Mouse (Mus musculus): ENCODE results near the gene Foxn3. TPM values are rescaled to one million over a fixed set of nuclear protein-coding genes. Genes with fewer than 3 reads are reported as not detected.

Foxn3 gene
- polyA plus RNA-seq, 1 experiment, result 35.7 TPM

DNA sequence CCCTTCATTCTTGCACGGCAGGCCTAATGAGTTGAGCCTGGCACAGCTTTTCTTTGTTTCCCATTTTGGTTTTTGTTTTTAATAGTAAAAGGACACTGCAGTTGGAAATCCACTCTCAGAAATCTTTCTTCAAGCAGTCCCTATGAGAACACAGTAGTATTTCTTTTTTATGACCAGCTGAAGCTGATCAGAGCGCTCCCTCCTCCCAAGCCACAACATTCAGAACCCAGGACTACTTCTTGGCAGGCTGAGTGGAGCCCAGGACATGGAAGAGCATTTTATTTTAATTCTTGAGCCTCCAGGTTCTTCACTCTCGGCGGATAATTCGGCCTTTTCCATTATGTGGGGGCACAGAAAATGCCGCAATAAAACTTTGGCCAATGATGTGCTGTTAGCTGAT is 73.2 kb downstream of the Foxn3 start:
- no peak for DNase-seq (ENCODE audit: low read depth)
- TF ChIP-seq POLR2A (IDR thresholded peaks at IDR 0.05; ENCODE audit: borderline replicate concordance, extremely low read depth, insufficient read depth, insufficient read length, poor library complexity, severe bottlenecking) (no peak), CTCF (IDR thresholded peaks at IDR 0.05; ENCODE audit: borderline replicate concordance, extremely low read depth, insufficient read depth, insufficient read length) (no peak)

DNA sequence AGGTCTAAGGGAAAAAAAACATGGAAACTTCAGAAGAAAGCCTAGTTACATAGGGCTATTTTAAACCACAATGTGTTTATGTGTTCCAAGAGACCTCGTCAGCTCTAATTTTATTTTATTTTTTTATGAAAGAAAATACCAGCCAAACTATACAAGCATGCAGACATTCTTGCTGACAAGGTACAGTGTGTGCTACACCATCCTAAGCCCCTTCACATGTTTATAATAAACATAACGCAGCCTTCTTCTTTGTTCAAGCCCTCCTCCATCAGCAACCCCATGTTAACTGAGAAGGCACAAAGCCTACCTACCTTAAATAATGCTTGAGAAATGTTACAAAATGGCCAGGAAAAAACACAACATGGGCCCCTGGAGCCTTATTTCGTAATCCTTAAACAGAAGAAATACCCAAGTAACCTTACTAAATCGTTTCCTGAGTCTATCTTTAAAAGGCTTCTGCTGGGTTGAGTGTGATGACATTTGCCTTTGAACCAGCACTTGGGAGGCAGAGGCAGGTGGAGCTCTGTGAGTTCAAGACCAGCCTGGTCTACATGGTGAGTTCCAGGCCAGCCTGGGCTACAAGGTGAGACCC is 74.3 kb downstream of the Foxn3 start:
- no peak for TF ChIP-seq CTCF (IDR thresholded peaks at IDR 0.05; ENCODE audit: borderline replicate concordance, extremely low read depth, insufficient read depth, insufficient read length)
- no peak for TF ChIP-seq POLR2A (IDR thresholded peaks at IDR 0.05; ENCODE audit: borderline replicate concordance, extremely low read depth, insufficient read depth, insufficient read length, poor library complexity, severe bottlenecking)
- no peak for DNase-seq (ENCODE audit: low read depth)

DNA sequence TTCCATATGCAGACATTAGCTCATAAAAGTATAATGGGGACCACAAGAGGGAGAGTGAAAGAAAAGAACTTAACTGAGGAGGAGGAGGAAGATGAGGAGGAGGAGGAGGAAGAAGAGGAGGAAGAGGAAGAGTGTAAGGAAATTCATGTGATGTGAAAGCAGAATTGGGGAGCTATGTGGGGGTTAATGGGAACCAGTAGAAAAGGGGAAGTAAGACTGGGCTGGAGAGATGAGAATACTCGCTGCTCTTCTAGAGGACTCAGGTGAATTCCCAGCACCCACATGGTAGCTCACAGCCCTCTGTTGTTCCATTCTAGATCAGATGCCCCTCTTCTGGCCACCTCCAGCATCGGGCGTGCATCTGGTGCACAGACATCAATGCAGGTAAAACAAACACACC is 83.0 kb downstream of the Foxn3 start:
- DNase-seq (ENCODE audit: low read depth), result no peak
- TF ChIP-seq CTCF (IDR thresholded peaks at IDR 0.05; ENCODE audit: borderline replicate concordance, extremely low read depth, insufficient read depth, insufficient read length), result no peak

DNA sequence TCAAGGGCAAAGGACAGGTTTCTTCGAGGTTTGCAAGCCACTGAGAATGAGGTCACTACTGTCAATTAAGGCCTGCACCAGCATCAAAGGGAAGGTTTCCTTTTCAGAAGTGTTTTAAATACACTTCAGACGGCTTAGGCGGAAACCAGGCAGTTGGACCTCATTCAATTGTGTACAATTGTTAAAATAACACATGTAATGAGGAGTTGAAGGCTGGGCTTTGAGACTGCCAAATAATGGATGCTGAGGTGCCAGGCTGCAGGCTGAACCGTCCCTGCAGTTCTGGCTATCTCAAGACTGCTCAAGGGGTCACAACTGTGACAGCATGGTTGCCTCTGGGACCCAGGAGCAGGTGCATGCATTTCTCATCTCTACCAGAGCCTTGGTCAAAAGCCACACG is 89.2 kb downstream of the Foxn3 start:
- peak; percentile 91 for DNase-seq (ENCODE audit: low read depth)
- TF ChIP-seq POLR2A (IDR thresholded peaks at IDR 0.05; ENCODE audit: borderline replicate concordance, extremely low read depth, insufficient read depth, insufficient read length, poor library complexity, severe bottlenecking), result no peak
- TF ChIP-seq CTCF (IDR thresholded peaks at IDR 0.05; ENCODE audit: borderline replicate concordance, extremely low read depth, insufficient read depth, insufficient read length), result no peak

DNA sequence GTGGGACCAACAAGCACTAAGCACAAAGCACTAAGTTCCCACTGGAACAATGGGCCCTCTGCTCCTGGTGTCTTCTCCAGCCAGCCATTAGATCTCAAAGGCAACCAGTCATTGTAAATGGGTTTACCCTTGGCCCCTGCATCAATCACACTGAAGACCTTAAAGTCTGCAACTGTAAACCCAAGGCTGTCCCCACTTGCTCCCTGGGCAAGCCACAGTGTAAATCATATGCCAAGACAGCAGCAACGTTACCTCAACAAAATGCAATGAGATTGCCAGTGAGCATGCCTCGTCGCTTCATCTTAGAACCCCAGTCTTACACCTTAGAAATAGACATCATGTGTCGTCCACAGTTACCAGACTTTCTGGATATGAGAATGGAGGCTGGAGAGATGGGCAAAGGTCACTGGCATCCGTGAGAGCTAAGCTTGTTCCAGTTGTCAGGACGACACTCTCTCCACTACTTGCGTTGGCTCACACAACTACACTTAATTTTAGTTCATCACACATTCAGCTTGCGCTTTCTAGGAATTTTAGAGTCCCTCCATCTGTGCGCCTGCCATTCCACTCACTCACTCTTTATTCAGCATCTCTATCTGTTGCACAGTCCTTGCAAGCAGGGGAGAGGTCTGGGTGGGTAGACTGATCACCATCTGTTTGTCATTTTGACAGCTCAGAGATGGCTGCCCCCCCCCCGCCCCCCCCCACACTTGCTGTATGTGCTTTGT is 89.8 kb downstream of the Foxn3 start:
- TF ChIP-seq POLR2A (IDR thresholded peaks at IDR 0.05; ENCODE audit: borderline replicate concordance, extremely low read depth, insufficient read depth, insufficient read length, poor library complexity, severe bottlenecking), result no peak
- TF ChIP-seq CTCF (IDR thresholded peaks at IDR 0.05; ENCODE audit: borderline replicate concordance, extremely low read depth, insufficient read depth, insufficient read length), result no peak
- peak; percentile 88 for DNase-seq (ENCODE audit: low read depth)

- DNase-seq (ENCODE audit: low read depth), result peak; percentile 47
- TF ChIP-seq POLR2A (IDR thresholded peaks at IDR 0.05; ENCODE audit: borderline replicate concordance, extremely low read depth, insufficient read depth, insufficient read length, poor library complexity, severe bottlenecking) (no peak), CTCF (IDR thresholded peaks at IDR 0.05; ENCODE audit: borderline replicate concordance, extremely low read depth, insufficient read depth, insufficient read length) (no peak)
These were observed 92.0 kb downstream of the Foxn3 start for GRCm38 (mm10) chr12:99471431-99471830.

GRCm38 (mm10) chr12:99467884-99468311 is 95.5 kb downstream of the Foxn3 start:
- peak; percentile 77 for DNase-seq (ENCODE audit: low read depth)
- no peak for TF ChIP-seq POLR2A (IDR thresholded peaks at IDR 0.05; ENCODE audit: borderline replicate concordance, extremely low read depth, insufficient read depth, insufficient read length, poor library complexity, severe bottlenecking)
- TF ChIP-seq CTCF (IDR thresholded peaks at IDR 0.05; ENCODE audit: borderline replicate concordance, extremely low read depth, insufficient read depth, insufficient read length), result no peak

DNA sequence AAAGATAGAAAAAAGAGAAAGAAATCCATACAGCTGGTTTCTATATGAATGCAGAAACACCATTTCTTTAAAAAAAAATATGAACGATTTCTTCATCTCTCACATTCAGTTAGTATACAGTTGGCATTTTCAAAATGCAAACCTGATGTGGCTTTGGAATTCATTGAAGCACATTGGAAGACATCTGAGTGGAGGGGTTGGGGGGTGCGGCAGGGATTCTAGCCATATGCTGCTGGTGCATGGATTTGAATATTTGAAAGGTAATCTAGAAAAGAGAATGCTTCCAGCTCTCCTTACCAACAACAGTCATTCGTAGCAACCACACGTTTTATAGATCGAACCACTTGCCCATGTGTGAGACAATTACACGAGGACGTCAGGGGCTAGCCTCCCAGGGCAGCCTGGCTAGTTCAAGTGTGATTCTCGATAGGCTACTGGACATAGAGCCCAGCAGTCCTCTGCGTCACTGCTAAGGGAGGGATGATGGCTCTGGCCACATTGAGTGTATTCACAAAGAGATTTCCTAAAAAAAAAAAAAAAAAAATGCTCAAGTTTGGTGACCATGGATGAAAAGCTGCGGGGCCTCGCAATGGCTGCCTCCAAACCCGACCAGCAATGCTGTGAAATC is 96.0 kb downstream of the Foxn3 start:
- TF ChIP-seq CTCF (IDR thresholded peaks at IDR 0.05; ENCODE audit: borderline replicate concordance, extremely low read depth, insufficient read depth, insufficient read length) (no peak), POLR2A (IDR thresholded peaks at IDR 0.05; ENCODE audit: borderline replicate concordance, extremely low read depth, insufficient read depth, insufficient read length, poor library complexity, severe bottlenecking) (no peak)
- peak; percentile 72 for DNase-seq (ENCODE audit: low read depth)

GRCm38 (mm10) chr12:99466426-99466825 is 97.0 kb downstream of the Foxn3 start:
- TF ChIP-seq POLR2A (IDR thresholded peaks at IDR 0.05; ENCODE audit: borderline replicate concordance, extremely low read depth, insufficient read depth, insufficient read length, poor library complexity, severe bottlenecking), result no peak
- TF ChIP-seq CTCF (IDR thresholded peaks at IDR 0.05; ENCODE audit: borderline replicate concordance, extremely low read depth, insufficient read depth, insufficient read length), result no peak
- DNase-seq (ENCODE audit: low read depth), result peak; percentile 63

- no peak for DNase-seq (ENCODE audit: low read depth)
- TF ChIP-seq CTCF (IDR thresholded peaks at IDR 0.05; ENCODE audit: borderline replicate concordance, extremely low read depth, insufficient read depth, insufficient read length) (no peak), POLR2A (IDR thresholded peaks at IDR 0.05; ENCODE audit: borderline replicate concordance, extremely low read depth, insufficient read depth, insufficient read length, poor library complexity, severe bottlenecking) (no peak)
These were observed 99.1 kb downstream of the Foxn3 start for GRCm38 (mm10) chr12:99464291-99464690.

- TF ChIP-seq POLR2A (IDR thresholded peaks at IDR 0.05; ENCODE audit: borderline replicate concordance, extremely low read depth, insufficient read depth, insufficient read length, poor library complexity, severe bottlenecking) (no peak), CTCF (IDR thresholded peaks at IDR 0.05; ENCODE audit: borderline replicate concordance, extremely low read depth, insufficient read depth, insufficient read length) (no peak)
- no peak for DNase-seq (ENCODE audit: low read depth)
These were observed 100.5 kb downstream of the Foxn3 start for GRCm38 (mm10) chr12:99462846-99463245.

- no peak for DNase-seq (ENCODE audit: low read depth)
- no peak for TF ChIP-seq POLR2A (IDR thresholded peaks at IDR 0.05; ENCODE audit: borderline replicate concordance, extremely low read depth, insufficient read depth, insufficient read length, poor library complexity, severe bottlenecking)
- TF ChIP-seq CTCF (IDR thresholded peaks at IDR 0.05; ENCODE audit: borderline replicate concordance, extremely low read depth, insufficient read depth, insufficient read length), result no peak
These were observed 101.1 kb downstream of the Foxn3 start for GRCm38 (mm10) chr12:99462302-99462701.
